Mouse (Mus musculus): ENCODE results near the gene Rpl3.
"Not testable (repeated sequence)": the region's sequence is repeated elsewhere in the genome, so short reads cannot be mapped to it uniquely, and the experiment has no call there.

The Rpl3 gene

DNA sequence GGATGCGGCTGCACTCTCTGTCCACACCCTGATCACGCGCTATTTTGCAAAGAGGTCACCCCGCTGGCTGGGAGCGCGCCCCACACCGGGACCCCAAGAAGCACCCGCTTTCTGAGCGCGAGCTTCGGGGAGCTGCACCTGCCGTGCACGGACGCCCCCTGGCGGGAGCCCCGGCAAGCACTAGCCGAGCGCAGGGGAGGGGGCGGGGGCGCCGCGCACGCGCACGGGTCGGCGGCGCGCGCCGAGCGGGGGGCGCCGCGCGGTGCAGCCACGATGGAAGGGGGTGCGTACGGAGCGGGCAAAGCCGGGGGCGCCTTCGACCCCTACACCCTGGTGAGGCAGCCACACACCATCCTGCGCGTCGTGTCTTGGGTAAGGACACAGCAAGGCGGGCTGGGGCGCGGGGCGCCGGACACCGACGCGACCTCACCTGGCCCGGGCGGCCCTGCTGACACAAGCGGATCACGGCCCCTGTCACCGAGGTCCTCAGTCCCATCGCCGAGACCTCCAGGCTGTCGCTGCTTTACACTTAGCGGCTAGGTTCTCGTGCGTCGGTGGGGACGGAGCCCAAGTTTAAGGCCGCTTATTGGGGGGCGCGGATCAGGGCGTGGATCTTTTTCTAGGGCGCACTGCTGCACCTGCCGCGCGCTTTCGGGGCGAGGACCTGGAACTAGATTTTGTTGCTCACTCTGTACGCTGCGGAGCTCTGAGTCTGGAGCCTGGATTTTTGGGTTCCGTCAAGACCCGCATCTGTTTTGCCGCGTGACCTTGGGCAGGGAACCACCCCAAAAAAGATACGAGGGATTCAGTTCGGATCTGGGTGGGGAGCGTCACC is at the start of gene Rpl3, which contains the start of gene Syngr1:
Gene Rpl3, minus strand, starts transcription at position 748 of the 835 bp plus-strand sequence.
Gene Syngr1, plus strand, starts transcription at position 214 of the 835 bp plus-strand sequence.
- peak; percentile 71 for DNase-seq (ENCODE audit: low read depth)

DNA sequence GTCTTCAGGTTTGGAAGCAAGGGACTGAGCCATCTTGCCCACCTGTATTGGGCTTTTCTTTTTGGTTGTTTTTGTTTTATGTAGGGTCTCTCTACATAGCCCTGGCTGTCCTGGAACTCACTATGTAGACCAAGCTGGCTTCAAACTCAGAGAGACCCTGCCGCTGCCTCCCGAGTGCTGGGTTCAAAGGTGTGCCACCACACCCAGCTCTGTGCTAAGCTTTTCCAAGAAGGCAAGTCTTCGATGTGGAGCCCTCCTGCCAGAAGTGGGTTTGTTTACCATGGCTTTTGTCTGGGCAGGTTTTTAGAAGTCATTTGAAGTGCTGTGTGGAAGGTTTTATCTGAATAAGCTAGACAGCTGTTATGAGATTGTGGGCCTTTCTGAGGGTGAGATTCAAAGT is 49.2 kb upstream of the Rpl3 start:
- no peak for DNase-seq (ENCODE audit: low read depth)

DNA sequence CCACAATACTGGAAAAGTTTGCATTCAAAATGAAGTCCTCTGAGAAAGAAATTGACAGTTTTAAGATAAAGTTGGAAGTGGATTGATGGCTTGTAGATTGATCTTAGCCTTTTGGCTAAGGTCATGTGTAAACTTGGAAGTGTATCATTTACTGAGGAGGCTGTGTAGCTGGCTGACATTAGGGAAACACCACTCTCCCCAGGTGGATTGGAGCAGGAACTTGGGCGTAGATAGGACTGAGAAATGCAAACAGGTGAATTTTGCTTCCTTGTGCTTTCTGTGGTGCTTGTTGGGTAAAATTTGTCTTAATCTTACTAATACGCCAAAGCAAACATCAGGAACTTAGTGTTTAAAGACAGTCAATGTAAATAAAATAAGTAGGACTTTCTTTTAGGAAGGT is 48.6 kb upstream of the Rpl3 start:
- DNase-seq (ENCODE audit: low read depth), result no peak

DNA sequence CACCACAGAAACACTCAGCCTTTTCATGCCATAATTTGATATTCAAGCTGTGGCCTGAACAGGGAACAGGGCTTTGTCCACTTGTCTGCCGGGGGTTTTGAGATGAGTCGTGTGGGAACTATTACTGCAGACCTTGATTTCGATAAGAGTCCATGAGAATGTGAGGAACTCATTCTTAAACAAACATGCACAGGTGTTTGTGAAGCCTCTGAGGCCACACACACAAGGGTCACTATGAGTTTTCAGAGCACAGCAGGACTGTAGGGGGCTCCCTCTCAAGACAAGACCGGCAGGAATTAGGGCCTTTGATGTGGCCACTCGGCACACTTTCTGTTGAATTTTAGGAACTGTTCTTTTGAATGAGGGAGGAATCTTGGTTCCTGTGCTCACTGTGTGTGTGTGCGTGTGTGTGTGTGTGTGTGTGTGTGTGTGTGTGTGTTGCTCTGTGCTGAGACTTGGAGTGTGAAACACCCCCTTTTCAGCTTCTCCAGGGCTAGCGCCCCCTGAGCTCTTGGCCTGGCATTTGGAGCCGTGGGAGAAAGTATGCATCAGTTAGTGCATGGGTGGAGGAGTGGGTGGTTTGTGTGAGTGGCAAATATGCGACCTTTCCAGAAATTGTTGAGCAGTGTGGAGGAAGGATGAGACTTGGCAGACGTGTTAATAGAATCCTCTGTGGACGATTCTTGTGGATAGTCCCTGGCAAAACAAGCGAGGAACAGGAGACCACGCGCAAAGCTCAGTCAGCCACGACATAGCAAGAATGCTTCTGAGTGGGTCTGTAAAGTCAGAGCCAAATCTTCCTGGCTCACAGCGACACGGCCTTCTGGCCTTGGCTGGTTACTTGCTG is 46.5 kb upstream of the Rpl3 start:
- DNase-seq (ENCODE audit: low read depth), result peak; percentile 34

DNA sequence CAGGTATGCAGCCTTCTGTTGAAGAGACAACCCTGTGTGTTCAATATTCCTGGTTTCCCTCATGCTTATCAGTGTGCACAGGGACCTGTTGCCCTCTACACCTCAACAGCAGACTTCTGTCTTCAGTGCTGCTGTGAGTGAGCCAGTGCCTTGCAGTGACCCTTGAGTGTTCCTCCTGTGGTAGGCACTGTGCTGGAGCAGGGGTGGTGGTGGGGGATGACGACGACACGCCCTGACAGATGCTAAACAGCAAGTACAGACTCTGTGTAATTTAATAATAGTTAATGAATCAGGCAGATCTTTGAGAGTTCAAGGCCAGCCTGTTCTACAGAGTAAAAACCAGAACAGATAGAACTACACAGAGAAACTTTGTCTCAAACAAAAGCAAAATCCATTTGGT is 45.0 kb upstream of the Rpl3 start:
- no peak for DNase-seq (ENCODE audit: low read depth)

DNA sequence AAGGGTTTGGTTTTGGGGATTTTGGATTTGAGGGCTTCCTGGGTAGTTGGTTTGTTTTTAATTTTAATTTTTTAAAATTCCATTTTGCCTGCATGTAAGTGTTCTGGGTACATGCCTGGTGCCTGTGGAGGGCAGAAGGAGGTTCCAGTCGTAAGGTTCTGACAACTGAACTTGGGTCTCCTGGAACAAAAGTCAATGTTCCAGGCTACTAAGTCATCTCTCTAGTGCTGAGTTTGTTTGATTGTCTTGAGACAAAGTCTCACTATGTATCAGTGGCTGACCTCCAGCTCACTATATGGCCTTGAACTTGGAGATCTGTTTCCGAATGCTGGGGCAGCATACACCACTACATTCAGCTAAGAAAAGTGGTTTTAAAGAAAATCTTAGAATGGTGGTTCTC is 43.8 kb upstream of the Rpl3 start:
- no peak for DNase-seq (ENCODE audit: low read depth)

DNA sequence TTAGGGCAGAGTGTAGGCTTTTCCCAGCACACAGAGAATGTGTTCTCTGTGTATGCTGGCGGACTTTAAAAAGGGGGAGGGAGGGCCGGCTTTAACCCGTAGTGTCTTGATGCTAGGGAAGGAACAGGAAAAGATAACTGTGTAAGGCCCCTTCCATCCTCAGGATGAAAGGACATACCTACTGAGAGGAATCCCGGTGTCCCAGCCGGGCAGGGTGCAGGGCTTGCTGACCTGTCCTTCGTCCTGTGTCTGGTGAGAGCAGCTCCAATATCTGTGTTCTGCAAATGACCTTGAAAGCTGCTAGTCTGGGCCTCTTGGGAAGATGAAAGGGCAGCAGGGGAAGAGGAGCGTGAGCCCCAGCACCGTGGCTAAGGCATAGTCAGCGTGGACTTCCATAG is 42.8 kb upstream of the Rpl3 start:
- no peak for DNase-seq (ENCODE audit: low read depth)

DNA sequence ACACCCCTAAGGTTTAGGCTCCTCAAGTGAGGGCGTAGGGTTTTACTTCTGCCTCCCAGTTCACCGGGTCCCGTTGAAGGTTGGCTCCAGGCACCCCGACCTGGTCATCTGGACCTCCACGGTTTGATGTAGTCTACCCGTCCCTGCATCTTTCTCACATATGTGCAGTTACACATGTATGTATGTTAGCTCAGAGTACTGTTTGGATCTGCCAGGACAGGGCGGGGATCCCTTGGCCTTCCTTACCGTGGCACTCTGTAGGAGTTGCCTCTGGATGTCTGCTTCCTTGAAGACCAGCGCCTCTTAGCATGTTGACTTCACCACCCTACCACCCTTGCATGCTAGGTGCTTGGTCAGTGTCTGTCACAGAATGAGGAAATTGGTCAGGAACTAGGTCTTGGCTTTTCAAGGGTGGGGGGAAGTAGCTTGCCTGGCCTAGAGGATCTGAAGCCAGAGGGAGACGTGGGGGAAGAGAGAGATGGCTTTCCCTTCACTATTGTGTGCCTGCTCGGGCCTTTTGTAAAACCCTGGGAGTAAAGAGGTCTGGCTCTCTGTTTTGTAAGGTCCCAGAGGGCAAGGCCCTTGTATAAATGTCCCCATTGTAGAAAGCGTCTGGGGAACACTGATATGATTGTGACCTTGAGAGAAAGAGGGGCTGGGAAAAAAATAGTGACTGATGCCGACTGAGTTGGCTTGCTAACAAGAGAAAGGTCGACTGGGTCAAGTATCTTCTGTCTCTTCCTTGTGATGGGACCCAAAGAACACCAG is 42.2 kb upstream of the Rpl3 start:
- peak; percentile 83 for DNase-seq (ENCODE audit: low read depth)

DNA sequence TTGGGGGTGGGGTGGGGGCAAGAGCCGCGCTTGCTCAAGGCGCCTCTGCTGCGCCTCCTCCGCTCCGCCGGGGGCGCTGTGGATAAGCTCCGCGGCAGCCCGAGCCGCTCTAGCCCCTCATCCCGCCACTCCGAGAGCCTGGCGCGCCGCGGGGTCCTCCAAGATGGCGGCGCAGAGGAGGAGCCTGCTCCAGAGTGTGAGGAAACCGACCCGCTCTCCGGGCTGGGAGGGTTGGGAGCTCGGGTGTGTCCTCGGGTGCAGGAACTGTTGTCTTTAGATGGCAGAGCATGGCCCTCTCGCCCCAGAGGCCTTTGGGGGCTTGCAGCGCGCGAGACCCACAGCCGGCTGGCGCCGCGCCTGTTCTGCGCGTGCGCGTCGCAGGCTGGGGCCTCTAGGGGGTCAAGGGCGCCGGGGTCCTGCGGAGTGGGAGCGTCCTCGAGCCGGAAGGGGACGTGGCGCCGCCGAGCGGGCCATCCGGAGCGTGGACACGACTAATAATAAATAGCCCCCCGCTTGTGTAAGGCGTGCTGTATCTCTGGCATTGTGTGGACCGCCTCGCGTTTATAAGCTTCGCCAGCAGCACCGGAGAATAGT is 41.4 kb upstream of the Rpl3 start, which contains the start of gene Tab1:
Gene Tab1, plus strand, starts transcription at position 135 of the 594 bp plus-strand sequence.
- peak; percentile 97 for DNase-seq (ENCODE audit: low read depth)

DNA sequence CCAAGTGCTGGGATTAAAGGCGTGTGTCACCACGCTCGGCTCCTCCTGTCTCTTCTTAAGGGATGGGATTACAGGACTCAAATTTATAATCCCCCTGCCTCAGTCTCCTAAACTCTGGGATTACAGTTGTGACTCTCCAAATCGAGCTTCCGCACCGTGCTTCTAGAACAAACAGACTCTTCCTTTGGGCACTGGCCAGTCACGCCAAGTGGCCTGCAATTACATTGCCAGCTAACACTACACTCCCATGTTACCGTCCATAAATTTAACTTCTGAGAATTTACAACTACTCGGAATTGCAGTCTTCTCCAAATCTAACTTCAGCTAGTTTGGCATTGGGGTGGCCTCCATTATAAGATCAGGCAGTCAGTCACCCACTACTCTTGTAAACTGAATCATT is 40.8 kb upstream of the Rpl3 start:
- no peak for DNase-seq (ENCODE audit: low read depth)

DNA sequence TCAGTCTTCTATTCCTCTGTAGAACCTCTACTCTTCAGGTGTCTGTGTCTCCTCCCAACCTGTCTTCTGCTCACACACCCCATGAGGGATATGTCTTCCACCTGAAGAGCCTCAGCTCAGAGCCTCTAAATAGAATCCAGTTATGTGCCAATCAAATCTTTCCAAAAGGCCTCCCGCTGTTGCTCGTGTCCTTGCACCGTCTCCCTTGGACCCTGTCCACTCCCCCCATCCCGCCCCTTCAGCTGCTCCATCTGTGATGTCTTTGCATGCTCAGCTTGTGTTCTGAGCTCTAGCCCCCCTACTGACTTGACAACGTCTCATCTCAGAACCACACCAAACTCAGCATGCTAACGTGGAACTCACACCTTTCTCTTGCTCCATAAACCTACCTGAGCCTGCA is 39.8 kb upstream of the Rpl3 start:
- DNase-seq (ENCODE audit: low read depth), result peak; percentile 24

DNA sequence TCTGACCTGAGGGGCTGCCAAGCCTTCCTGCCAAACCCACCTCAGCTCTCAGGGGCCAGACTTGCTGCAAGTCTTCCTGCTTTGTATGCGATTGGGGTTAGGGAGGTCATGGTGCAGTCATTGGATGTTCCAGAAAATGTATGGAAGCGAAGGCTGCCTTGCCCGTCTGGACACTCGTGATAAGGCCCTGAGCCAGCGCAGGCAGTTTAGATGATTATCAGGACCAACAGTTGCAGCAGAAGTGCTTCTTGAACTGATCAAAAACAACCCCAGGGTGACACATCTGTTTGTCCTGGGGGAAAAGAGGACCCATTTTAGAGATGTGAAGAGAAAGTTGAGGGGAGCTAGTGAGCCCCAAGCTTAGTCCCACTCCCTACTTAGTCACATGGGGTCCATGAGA is 39.0 kb upstream of the Rpl3 start:
- peak; percentile 90 for DNase-seq (ENCODE audit: low read depth)

DNA sequence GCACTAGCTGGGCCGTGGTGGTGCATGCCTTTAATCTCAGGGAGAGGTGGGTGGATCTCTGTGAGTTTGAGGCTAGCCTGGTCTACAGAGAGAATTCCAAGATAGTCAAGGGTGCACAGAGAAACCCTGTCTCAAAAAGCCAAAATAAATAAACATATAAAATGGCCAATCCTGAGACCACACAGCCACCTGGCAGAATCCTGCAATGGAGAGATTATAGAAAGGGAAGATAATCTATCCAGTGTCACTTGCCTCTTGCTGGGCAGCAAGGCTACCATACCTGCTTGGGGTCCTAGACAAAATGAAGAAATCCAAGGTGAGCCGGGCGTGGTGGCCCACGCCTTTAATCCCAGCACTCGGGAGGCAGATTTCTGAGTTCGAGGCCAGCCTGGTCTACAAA is 38.3 kb upstream of the Rpl3 start:
- DNase-seq (ENCODE audit: low read depth), result no peak

DNA sequence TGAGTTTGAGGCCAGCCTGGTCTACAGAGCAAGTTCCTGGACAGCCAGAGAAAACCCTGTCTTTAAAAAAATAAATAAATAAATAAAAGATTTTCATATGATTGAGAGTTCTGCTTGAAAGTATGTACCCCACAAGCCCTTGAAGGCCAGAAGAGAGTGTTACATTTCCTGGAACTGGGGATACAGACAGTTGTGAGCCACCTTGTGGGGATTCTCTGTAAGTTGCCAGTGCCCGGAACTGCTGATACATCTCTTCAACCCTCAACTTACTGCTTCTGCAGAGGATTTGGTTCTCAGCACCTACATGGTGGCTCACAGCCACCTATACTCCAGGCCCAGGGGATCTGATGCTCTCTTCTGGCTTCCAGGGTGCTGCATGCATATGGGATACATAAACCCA is 35.5 kb upstream of the Rpl3 start:
- DNase-seq (ENCODE audit: low read depth), result peak; percentile 81

DNA sequence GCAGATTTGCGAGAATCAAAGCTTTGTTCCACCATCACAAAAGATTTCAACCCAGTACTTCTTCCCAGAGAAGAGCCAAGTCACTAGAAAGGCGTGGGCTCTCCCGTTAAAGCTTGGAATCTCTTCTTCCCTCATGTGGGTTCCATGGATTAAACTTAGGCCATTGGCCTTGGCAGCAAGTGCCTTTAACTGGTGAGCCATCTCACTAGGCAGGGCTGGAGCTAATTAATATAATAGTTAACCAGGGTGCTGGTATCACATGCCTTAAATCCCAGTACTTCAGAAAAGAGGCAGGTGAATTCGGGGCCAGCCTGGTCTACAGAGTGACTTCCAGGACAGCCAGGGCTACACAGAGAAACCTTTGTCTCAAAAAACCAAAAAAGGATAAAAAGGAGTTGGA is 33.0 kb upstream of the Rpl3 start:
- DNase-seq (ENCODE audit: low read depth), result no peak

DNA sequence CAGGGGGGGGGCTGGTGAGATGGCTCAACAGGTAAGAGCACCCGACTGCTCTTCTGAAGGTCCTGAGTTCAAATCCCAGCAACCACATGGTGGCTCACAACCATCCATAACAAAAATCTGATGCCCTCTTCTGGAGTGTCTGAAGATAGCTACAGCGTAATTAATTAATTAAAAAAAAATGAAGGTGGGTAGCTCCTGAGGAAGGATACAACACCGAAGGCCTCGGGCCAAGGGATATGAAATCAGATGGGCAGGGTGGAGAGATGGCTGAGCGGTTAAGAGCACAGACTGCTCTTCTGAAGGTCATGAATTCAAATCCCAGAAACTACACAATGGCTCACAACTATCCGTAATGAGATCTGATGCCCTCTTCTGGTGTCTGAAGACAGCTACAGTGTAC is 30.8 kb upstream of the Rpl3 start:
- not testable (repeated sequence) for DNase-seq (ENCODE audit: low read depth)

DNA sequence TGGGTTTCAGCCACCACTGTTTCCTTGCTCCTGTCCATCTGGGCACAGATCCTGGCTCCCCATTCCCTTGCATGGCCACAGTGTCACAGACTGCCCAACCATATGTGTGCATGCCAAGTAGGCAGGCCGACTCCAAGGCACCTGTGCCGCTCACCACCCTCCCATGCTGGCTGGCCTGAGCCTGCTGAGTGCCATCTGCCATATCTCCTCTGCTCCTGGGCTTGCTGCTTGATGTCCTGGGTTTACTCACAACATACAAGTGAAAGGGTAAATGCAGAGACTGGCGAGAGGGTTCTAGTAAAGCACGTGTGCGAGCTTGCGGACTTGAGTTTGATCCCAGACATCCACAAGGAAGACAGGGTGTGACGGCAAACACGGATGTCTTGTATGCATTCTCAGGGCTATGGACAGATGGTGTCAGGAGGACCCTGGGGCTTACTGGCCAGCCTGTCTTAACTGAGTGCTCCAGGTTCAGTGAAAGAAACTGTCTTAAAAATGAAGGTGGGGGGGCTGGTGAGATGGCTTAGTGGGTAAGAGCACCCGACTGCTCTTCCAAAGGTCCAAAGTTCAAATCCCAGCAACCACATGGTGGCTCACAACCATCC is 30.2 kb upstream of the Rpl3 start:
- no peak for DNase-seq (ENCODE audit: low read depth)

DNA sequence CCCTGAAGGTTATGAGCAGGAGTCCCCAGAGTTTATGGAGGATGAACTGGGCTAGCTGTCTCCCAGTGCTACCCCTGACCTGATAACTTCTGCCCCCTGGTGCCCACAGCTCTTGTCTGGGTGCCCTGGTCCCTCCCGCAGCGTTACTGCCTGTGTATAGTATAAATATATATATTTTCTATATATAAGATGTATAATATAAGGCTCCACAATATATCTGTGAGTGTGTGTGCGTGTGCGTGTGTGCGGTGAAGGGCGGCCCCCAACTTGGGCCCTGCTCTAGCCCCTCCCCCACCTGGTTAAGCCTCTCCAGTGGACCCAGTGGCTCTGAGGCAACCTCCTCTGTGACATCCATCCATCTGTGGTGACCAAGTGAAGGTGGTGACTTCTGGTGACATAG is 27.4 kb upstream of the Rpl3 start:
- DNase-seq (ENCODE audit: low read depth), result no peak

DNA sequence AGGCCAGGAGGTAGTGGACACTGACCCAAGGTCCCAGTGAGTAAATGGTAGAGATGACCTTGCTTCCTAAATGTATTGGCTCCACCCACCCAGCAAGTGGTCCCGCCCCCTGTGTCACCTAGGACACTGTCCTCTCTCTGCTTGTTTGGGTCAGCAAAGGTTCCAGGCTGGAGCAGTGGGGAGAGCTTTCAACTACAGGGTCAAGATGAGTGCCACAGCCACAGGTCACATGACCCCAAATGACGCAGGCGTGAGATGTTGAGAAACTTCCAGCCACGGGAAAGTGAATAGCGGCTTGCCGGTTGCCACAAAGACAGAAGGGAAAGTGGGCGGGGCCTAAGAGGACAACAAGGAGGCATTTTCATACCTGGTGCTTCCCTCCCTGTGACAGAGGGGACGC is 25.5 kb upstream of the Rpl3 start:
- DNase-seq (ENCODE audit: low read depth), result peak; percentile 95

DNA sequence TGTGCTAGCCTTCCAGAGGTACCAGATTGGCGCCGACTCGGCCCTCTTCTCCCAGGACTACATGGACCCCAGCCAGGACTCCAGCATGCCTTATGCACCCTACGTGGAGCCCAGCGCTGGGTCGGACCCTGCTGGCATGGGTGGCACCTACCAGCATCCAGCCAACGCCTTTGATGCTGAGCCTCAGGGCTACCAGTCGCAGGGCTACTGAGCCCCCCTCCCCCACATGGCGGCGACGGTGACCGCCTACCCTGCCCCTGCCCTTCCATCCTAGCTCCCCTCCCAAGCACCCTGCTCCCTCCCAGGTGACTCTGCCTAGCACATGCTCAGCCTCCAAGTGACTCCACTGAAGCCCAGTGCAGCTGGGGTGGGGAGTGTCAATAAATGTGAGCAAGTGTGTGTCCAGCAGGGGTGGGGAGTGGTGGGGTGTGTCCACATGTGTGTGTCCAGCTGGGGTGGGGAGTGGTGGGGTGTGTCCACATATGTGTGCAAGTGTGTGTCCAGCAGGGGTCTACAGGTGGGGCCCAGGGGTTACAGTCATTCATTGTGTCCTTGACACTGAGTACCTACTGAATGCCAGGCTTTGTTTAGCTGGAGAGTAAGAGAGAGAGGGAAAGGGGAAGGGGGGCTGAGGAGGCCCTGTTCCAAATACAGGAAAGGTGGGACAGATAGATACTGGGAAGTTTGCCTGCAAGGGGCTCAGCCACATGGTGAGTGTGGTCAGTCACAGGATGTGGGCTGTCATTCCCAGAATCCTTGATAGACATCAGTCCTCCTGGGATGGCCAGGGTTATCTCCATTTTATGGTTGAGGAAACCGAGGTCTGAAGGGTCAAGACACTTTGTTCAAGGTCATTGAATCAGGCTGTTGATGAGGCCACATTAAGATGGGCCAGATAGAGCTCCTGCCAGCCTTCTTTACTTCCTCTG is 24.5 kb upstream of the Rpl3 start:
- peak; percentile 92 for DNase-seq (ENCODE audit: low read depth)

Data from 416B (cell line).